Mouse (Mus musculus) adrenal gland, adult 2 months (tissue): ENCODE measurements around the gene Zfp326. TPM values are rescaled to one million over a fixed set of nuclear protein-coding genes. Genes with fewer than 3 reads are reported as not detected.
"Not testable (repeated sequence)": the region's sequence is repeated elsewhere in the genome, so short reads cannot be mapped to it uniquely, and the experiment has no call there.

ENCODE experiments used
- DNase-seq: peaks from one replicate; pipeline ENCODE4 v3.0.0; 2021
- long read RNA-seq: library from polyadenylated mRNA; stranded (forward); transcript quantifications from one replicate; pipeline ENCODE4 v2.0.0, GENCODE M21; 2021
- polyA plus RNA-seq: library from polyadenylated mRNA; depleted of rRNA; stranded (reverse); fragments of >200 nt; gene quantifications from 2 replicates; pipeline ENCODE4 v1.2.3, GENCODE M21; 2012; rRNA removed
- total RNA-seq, 2 experiments: library from RNA; stranded (reverse); gene quantifications; 2 replicates each; pipeline ENCODE4 v1.2.3; 2021

Gene Zfp326
- total RNA-seq (10 to 100 TPM; 20.6 to 25.6 TPM), polyA plus RNA-seq (6.3 TPM in 2 replicates)
- long read RNA-seq, partial matches to known transcripts, result 1 of 2 reads
- long read RNA-seq, other reads (novel, unspliced or antisense), result 1 of 2 reads

DNA sequence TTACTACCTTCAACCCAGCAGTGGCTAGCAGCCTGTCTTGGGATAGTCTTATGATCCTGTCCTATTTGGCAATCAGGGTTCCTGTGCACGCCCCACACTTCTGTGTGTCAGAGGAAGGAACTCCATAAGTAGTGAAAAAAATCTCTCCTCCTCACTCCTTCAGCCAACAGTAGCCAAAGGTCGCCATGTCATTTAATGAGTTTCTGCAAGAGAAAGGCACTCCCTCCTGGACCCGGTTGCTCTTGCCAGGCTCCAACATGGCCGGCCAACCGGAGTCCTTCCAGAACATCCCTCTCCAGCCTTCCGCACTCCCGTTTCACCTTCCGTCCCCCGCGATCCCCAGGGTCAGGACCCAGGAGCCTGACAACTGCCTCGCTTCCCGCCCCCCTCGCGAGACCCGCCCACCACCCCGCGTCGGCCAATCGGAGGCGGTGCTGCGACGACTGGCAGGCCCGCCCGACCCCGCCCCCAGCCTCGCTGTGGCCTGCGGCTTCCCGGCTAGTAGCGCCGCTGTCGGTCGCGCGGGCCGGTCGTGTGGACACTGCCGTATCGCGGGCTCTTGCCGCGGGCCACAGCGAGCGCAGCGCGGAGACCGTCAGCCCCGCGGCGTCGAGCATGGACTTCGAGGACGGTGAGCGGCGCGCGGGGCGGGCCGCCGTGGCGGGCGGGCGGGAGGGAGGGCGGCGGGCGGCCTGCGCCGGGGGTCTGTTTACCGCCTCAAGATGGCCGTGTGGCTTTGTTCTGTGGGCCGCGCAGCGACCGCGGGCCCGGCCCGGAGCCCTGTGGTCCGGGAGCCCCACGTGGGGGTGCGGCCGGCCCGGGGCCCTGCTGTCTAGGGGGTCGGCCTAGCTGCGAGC lies at the start of gene Zfp326:
TSS of gene Zfp326 (plus strand) at position 498 of the 857 bp plus-strand sequence.
- peak; percentile 96 for DNase-seq

DNA sequence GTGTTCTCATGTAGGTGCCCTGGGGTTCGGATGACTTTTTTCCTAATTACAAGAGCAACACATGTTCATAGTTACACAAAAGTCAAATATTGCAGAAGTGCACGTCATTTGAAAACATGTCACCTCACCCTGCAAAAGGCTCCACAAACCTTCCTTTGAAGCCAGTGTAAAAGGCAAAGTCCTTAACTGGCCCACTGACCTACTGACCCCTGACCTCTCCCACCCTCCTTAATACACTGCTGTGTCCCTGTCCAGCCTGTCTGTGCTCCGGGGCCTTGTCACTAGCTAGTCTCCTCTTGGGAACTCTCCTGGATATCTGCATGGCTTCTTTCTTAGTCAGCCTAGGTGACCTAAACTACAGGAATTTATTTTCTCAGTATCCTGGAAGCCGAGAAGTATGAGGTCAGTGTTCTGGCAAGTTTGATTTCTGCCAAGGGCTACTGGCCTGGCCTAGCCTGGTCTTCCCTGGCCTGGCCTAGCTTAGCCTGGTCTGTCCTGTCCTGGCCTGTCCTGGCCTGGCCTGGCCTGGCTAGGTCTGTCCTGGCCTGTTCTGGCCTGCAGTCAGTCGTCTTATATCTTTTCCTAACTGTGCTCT lies 49.4 kb upstream of the Zfp326 start:
- no peak for DNase-seq

DNA sequence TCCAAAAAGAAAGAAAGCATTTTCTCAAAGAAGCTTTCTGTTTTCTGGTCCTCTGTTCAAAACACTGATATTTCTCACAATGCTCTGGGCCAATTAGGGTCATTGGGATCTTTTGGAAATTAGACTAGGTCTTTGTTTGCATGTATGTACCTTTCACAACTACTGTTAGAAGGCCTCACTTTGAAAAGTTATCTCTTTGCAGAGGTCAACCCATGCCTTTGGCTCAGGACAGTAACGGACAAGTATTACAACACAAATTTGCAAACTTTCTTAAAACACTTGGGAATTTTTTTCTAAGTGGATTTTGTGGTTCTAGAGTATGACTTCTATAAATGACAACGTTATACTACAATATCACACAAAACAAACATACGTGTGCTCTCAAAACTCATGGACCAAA lies 48.3 kb upstream of the Zfp326 start:
- no peak for DNase-seq

DNA sequence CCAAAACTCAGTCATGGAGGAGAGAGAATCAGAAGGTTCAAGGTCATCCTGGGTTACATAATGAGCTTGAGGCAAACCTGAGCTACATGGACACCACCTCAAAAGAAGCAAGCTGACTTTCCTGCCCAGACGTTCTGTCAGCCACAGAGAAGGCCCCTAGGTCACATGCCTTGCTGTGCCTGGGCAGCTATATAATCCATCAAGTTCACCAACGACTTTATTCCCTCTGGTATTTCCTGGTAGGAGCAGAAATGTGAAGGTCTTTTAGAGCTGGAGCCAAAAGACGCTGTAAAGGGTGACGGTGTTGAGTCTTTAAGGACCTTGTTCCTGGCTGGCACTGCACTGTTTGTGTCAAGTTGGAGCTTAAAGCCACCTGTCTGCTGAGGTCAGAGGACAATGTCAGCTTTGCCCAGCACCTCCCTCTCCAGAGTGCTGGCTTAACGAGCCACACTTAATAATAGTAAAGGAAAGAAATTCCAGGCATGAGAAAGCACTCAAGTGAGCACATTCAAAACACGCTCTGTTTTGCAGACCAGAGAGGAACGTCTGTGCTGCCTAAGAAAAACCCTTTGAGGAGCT lies 47.3 kb upstream of the Zfp326 start:
- peak; percentile 54 for DNase-seq

DNA sequence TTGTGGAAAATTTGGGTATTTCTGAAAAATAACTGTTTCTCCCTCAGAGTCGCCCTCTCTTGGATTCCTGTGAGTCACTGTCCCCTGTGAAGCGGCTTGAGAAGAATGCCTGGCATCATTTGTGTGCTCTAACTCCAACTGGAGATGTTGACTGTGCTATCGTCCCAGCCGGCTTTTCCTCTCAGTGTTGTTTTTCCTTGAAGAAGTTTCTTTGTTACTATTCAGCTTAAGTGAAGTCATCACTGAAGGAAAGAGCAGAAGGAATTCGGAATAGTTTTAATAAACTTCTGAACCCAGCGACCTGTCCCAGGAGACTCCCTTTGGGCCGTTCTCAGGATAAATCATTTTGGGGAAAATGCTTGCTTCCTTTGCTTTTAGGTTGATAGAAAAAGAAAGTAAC lies 44.2 kb upstream of the Zfp326 start:
- DNase-seq, result peak; percentile 49

DNA sequence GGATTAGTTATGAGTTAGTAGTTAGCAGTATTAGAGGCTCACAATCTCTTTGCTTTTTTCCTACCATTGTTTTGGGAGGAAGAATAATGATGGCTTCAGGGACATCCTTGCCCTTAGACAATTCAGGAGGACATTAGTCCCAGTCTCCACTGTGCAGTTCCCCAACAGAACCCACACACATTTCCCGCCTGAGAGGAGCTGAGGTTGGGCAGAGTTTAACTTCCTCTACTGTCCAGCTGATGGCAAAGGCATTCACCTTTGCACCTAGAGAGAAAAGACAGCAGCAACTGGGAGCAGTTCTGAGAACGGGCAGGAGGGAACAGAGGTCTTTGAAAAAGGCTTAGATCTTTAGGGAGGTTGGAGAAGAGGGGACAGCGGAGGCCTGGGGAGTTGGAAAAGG lies 42.4 kb upstream of the Zfp326 start:
- no peak for DNase-seq

DNA sequence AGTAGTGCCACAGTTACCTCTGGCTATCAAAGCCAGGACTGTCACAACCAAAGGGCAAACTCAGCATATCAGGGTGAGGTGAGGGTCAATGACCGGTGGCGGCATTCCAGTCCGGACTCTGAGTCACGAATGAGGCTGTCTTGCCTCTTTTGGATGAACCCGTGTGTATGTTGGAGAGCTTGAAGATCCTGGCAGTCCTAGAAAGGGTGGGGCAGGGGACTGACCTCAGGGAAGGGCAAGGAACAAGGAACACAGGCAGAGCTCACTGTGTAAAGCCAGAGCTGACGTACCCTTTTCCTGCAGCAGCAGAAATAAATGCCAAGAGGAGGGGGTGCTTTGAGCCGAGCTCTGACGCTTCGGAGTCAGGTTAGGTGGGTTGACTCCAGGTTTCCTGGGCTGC lies 40.4 kb upstream of the Zfp326 start:
- peak; percentile 91 for DNase-seq

DNA sequence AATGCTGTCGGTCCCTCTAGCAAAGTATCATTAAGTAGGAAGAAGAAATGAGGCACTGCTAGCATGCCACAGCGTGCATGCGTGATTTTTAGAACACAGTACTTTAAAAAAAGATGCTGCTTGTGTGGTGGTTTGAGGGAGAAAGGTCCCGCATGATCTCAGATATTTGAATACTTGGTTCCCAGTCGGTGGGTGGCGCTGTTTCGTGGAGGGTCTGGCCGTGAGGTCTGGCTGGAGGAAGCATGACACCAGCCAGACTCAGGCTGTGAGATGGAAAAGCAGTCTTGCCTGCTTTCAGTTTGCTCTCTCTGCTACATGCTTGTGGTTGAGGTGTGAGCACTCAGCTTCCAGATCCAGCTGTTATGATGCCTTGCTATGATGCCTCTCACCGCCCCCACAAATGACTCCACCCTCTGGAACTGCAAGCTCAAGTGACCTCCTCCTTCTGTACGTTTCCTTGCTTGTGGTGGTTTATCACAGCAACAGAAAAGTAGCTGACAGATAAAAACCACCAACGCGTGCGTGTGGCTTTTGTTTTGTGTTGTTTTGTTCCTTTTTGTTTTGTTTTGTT lies 36.5 kb upstream of the Zfp326 start:
- DNase-seq, result no peak

DNA sequence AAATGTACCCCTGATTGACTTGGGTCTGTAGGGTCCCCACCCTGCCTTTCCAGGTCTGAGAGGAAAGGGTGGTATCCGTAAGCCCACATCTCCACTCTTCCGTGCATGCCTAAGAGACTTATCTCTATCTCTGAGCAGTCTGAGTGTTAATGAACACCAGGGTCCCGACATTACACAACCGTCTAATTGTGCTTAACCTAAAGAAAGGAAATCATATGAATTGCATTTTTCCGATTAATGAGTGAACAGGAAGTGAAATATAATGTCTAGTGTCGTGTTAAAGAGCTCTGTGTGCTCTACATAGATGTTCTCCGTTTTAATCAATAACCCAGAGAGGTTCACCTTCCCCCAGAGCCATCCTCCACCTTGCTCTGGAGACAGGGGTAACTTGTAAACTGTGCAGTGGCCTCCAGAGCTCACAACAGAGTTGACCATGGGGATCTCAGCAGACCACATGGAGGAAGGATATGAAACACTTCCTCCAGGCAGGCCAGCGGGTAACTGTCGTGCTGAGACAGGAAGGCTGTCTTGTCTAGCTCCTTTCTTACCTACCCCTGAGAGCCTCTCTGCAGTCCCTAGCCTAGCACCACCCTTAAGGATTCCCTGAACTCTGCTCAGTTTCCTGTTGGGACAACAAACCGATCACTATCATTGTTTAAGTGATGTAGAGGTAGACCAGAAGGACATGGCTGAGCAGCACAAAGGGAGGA lies 32.2 kb upstream of the Zfp326 start:
- DNase-seq, result no peak

DNA sequence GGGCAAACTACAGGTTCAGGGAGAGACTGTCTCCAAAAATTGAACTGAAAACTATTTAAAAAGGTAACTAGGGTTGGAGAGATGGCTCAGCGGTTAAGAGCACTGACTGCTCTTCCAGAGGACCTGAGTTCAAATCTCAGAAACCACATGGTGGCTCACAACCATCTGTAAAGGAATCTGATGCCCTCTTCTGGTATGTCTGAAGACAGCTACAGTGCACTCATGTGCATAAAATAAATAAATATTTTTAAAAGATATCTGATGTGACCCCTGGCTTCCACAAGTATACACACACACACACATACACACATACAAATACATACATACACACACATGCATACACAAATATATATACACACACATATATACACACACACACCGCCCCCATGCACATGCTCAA lies 31.3 kb upstream of the Zfp326 start:
- no peak for DNase-seq

DNA sequence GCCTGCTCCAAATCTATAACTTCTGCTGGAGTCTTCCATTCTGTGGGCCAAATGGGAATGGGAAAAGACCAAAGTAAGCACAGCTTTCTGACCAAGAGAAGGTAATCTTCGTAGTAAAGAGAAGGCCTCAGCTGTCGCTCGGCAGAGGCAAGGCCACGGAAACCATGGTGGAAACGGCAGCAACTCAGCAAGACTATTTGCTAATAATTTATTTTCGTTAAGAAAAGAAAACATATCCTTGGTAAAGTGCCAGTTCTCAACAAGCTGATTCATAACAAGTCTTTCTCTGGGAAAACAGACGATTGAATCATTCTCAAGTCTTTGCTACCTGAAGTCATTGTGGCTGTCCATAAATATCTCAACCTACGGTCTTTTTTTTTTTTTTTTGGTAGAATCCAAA lies 28.6 kb upstream of the Zfp326 start:
- peak; percentile 43 for DNase-seq

DNA sequence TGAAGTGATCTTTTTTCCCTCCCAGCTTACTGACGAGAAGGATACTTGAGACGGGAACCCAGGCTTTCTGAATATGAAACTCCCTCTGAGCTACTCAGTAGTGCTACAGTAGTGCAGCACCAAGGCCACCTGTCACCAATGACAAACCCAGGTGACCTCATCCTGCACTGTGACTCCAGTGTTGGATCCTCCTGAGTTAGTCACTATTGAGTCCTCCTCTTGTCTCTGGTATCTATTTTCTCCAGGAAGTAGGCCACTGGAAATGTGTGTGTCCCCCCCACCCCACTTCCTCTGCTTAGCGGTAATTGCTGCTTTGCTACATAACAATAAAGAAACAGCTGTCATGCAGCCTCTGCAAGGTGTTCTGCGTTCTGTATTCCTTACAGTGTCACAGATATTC lies 27.1 kb upstream of the Zfp326 start:
- DNase-seq, result peak; percentile 79

DNA sequence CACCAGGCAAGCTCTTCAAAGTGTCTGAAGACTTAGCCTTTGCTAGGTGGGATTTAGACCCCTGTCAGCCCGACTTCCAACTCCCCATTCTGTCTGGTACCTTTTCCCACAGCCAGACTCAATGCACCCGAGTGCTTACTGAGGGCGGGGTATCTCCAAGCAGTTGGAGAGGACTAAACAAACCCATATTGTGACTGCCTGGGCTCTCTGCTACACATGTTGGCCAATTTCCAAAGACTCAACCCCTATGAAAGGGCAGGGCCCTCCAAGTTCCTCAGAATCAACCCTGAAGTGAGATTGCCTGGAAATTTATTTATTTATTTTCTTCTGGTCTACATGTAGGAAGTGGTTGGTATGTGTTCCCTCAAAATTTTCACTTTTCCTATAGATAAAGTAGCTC lies 26.7 kb upstream of the Zfp326 start:
- DNase-seq, result no peak

DNA sequence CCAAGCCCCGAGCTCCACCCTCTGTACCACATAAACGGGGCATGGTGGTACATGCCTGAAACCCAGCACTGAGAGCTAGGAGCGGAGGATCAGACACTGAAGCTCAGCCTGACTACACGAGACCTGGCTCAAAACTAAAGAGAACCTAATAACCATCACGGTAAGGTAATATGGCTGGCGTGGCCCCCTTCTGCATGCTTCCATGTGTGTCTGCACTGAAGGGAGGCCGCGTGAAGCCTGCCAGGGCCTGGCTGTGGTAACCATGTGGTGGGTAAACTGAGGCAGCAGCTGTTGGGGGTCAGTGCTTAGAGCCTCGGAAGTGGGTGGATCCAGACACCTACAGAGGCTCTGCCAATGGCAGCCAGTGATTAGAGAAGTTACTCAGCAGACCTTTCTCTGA lies 23.1 kb upstream of the Zfp326 start:
- DNase-seq, result no peak

DNA sequence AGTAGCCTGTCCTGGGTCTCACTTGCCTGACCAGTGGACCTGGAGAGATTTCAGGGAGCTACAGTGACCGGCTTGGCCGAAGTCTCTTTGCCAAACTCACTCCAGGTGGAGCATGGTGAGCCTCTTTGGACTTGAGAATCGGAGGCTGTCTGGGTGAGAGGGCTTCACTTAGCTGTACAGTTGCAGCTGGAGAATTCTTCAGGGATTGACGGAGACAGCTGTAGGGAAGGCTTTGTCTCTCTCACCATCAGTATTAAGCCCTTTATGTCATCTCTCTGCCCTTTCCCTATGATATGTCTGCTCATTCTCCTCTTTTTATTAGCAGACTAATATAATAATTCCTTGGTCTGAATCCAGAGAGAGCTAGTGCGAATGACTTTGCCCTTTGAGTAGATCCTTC lies 18.9 kb upstream of the Zfp326 start:
- DNase-seq, result no peak

DNA sequence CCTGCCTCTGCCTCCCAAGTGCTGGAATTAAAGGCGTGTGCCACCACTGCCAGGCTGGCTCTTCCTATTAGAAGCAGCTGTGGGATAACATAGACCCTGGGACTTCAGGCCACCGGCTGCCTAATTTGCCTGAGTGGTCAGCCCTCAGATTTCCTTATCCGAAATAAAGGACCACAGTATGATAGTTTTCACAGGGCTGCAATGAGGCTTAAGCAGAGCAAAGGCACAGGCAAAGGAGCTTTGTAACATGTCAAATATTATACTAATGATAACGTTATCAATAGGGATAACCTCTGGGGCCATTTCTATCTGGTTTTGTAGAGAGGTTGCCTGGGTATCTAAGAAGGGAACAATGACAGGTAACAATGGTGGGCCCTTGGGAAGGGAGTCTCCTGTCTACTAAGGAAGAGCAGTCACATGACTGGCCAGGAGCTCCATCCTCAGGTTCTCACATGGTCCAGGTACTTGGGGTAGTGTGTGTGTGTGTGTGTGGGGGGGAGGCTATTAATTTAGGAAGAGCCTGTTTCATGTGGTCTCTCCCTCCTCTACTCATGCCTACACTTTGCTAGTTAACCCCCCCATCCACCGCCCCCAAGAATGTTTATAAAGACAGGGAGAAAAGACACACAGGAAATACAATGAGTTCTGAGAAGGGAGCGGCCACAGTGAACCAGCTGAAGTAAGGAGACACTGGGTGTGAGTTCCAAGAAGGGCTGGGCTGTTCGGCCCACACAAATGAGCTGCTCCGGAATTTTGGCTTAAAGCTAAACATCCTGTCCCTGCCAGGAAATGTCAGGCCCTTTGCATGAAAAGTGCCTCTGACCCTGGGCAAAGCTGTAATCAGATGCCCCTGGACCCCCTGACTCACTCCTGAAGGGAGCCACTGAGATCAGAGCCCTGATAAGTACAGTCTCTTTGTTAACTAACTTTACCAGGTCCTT lies 17.3 kb upstream of the Zfp326 start:
- peak; percentile 73 for DNase-seq

DNA sequence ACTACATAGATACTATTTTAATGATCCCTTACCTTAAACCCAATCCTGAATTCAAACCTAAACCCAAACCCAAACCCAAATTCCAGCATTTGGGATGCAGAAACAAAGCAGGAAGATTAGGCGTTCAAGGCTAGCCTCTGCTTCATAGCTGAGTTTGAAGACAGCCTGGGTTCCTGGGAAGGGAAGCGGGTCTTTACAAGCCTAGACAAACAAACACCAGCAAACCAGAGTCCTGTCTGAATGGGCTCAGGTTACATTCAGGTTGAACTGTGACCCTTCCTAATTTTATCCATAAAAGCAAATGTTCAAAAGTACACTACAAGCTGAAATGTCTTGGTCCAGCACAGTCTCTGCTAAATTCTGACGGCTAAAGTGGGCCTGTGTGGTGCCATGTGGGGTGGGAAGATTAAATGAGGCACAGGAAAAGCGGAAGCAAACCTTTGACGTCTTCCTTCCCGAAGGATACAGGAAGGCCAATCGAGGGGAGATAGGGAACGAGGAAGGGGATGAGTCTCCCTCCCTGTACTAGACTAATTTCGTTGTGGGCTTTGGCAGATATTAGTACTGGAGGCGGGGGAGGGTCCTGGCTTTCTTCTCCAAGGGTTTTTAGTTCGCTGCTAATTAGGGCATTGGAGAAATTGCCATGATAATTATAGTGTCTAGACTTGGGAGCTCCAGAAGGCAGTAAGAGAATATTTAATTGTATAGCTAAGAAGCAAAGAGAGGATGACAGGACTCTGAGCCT lies 16.5 kb upstream of the Zfp326 start:
- DNase-seq, result no peak

DNA sequence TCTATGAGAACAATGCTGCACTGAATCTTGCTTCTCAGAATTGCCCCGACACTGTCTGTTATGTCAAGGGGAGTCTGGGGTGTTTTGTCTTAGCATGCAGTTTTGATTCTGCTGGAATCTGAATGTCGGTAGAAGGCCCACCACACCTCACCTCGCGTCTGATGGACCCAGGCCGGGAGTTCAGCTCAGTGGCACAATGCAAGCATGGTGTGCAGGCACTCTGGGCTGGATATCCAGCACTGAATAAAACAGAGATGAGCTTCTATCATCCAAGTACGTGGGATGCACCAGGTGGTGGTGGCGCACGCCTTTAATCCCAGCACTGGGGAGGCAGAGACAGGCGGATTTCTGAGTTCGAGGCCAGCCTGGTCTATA lies 15.9 kb upstream of the Zfp326 start:
- DNase-seq, result no peak

DNA sequence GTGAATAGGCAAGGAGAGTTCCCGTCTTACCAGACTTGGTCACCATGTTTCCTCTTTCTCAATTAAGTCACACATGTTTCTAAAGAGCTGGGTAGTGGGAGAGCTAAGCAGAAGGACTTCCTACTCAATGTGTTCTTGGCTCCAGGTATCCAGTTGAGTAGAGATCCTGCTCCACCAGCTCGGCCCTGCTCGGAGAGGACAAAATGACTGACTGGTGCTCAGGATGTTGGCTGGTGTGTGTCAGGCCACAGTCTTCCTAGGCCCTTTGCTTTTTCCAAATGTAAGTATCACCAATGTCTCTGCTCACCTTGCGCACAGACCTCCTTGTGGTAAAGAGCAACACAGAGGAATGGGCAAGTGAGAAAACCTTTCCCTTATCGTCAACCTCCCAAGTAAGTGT lies 14.7 kb upstream of the Zfp326 start:
- DNase-seq, result no peak

DNA sequence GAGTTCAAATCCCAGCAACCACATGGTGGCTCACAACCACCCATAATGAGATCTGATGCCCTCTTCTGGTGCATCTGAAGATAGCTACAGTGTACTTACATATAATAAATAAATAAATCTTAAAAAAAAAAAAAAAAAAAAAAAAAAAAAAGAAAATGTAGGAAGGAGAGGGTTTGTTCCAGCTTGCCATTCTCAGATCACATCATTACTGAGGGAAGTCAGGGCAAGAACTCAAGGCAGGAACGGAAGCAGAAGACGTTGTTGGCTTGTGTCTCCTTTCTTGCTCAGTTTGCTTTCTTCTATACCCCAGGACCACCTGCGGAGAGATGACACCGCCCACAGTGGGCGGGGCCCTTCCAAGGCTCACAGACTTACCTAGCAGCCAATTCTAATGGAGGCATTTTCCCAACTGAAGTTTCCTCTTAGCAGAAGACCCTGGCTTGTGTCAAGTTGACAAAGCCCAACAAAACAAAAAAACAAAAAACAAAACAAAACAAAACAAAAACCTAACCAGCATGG lies 11.2 kb upstream of the Zfp326 start:
- not testable (repeated sequence) for DNase-seq
